In genomic region chr2:91202222-91202971, GRCm38 (mm10) we compare ENCODE assay signal across 8 mouse cellular contexts. TPM values are rescaled to one million over a fixed set of nuclear protein-coding genes. Genes with fewer than 3 reads are reported as not detected.
DNase-seq lines count a peak whose midpoint lies in the region; ATAC-seq lines count a peak whose summit lies in the region.

Gene Nr1h3, minus strand, starts transcription at chr2:91202834.
Gene Acp2, plus strand, starts transcription at chr2:91202885.

- H3K9ac ChIP-seq in hindbrain, embryonic 11.5 days (ENCODE audit: low read depth, low read length): peak within 1 kb of the TSS; percentile 89

- no peaks in the 10 kb centered on the region; the same call in 1 of the 2 replicates for H3K4me1 ChIP-seq in hindbrain, embryonic 11.5 days (replicated peaks; ENCODE audit: control insufficient read depth, insufficient read depth, low read length)

- H3K27ac ChIP-seq in hindbrain, embryonic 11.5 days (ENCODE audit: low read depth, low read length): peak within 1 kb of the TSS; percentile 87

- DNase-seq in Muller cell, postnatal 12 days (ENCODE audit: inconsistent ontology term): peak; percentile 96
- DNase-seq in cerebellum, adult 9-11 months: peak; percentile 95
- peak; percentile 90 to 98 for DNase-seq in frontal cortex, adult 2 months (ENCODE audit: extremely low spot score in 1 of 2, low spot score in 1 of 2)
- peak; percentile 95 for DNase-seq in hindbrain, embryonic 11.5 days (ENCODE audit: low spot score)
- peak; percentile 98 for DNase-seq in layer of hippocampus, postnatal 10 days (ENCODE audit: low spot score in 2 of 2)
- peak; percentile 96 for DNase-seq in lung, postnatal 10 days
- peak; percentile 95 for DNase-seq in ovary, postnatal 36 days (ENCODE audit: low spot score)
- DNase-seq in thymus, postnatal 25 days: peak; percentile 93

- H3K4me3 ChIP-seq in hindbrain, embryonic 11.5 days (ENCODE audit: low read depth, low read length): peak within 1 kb of the TSS; percentile 79

- H3K36me3 ChIP-seq in hindbrain, embryonic 11.5 days (ENCODE audit: control insufficient read depth, insufficient read depth, low read length): peaks cover 7% of the 10 kb centered on the region

- 5% methylated on average over 28 of the region's 28 CpGs for WGBS in hindbrain, embryonic 11.5 days

- no peaks in the 10 kb centered on the region for H3K27me3 ChIP-seq in hindbrain, embryonic 11.5 days (ENCODE audit: control insufficient read depth, insufficient read depth, low read length)

- peak; percentile 98 for ATAC-seq in hindbrain, embryonic 11.5 days (ENCODE audit: low FRiP score)

- H3K4me2 ChIP-seq in hindbrain, embryonic 11.5 days (replicated peaks; ENCODE audit: low read depth, low read length): peak within 1 kb of the TSS; percentile 60

- H3K9me3 ChIP-seq in hindbrain, embryonic 11.5 days (ENCODE audit: control insufficient read depth, low read length): no peaks in the 10 kb centered on the region

RNA-seq across cellular contexts. Expression of gene Nr1h3, which starts in this region (rescaled TPM):
- 7.4 and 8.8 TPM in 2 replicates for polyA plus RNA-seq in frontal cortex, adult 2 months (2012; rRNA removed)
- 0.89 and 1.2 TPM in 2 replicates for polyA plus RNA-seq in hindbrain, embryonic 11.5 days (2014; fragmentation: Nextera tagmentation; extraction: Ambion mirVana)
- total RNA-seq in layer of hippocampus, postnatal 10 days (2021): 1 to 10 TPM; 2.3 to 3.7 TPM

RNA-seq across cellular contexts. Expression of gene Acp2, which starts in this region (rescaled TPM):
- 30.4 and 35.6 TPM in 2 replicates for polyA plus RNA-seq in frontal cortex, adult 2 months (2012; rRNA removed)
- polyA plus RNA-seq in hindbrain, embryonic 11.5 days (2014; fragmentation: Nextera tagmentation; extraction: Ambion mirVana): 35.6 and 38.6 TPM in 2 replicates
- total RNA-seq in layer of hippocampus, postnatal 10 days (2021): 10 to 100 TPM; 47.3 to 55.0 TPM

Comparison
In these comparisons a context has a peak if more than half of its experiments do, and no peak if none do; other contexts are left out.
1. Peak in every context shown above with its lines: DNase-seq, ATAC-seq, H3K4me3 ChIP-seq and H3K27ac ChIP-seq.